Mouse (Mus musculus): ENCODE measurements around the gene Grip2. TPM values are rescaled to one million over a fixed set of nuclear protein-coding genes. Genes with fewer than 3 reads are reported as not detected.

Grip2 gene
- polyA plus RNA-seq, 1 experiment, result not detected

GRCm38 (mm10) chr6:91720588-91721214 is 106.3 kb downstream of the Grip2 start:
- no peak for TF ChIP-seq POLR2A (IDR thresholded peaks at IDR 0.05; ENCODE audit: borderline replicate concordance, low read depth, low read length)
- TF ChIP-seq CTCF (IDR thresholded peaks at IDR 0.05; ENCODE audit: low read depth, low read length), result no peak
- no peak overlapping the region for H3K27ac ChIP-seq (ENCODE audit: insufficient read depth, low read depth, low read length)

GRCm38 (mm10) chr6:91719865-91720533 is 107.1 kb downstream of the Grip2 start:
- Histone ChIP-seq H3K4me1 (ENCODE audit: control insufficient read depth, insufficient read depth, low read length) (peaks cover 42% of the 10 kb centered on the region), H3K27ac (ENCODE audit: insufficient read depth, low read depth, low read length) (peak overlapping the region; percentile 21), H3K4me3 (ENCODE audit: insufficient read depth, low read length) (no peak overlapping the region)
- TF ChIP-seq CTCF (IDR thresholded peaks at IDR 0.05; ENCODE audit: low read depth, low read length) (no peak), POLR2A (IDR thresholded peaks at IDR 0.05; ENCODE audit: borderline replicate concordance, low read depth, low read length) (no peak)

More at GRCm38 (mm10) chr6:91720588-91721214, 106.3 kb downstream of the Grip2 start:
- H3K4me3 ChIP-seq (ENCODE audit: insufficient read depth, low read length), result no peak overlapping the region
- H3K4me1 ChIP-seq (ENCODE audit: control insufficient read depth, insufficient read depth, low read length), result peaks cover 36% of the 10 kb centered on the region

- peak overlapping the region; percentile 21 for H3K27ac ChIP-seq (ENCODE audit: insufficient read depth, low read depth, low read length)
- H3K4me3 ChIP-seq (ENCODE audit: insufficient read depth, low read length), result no peak overlapping the region
- TF ChIP-seq CTCF (IDR thresholded peaks at IDR 0.05; ENCODE audit: low read depth, low read length) (no peak), POLR2A (IDR thresholded peaks at IDR 0.05; ENCODE audit: borderline replicate concordance, low read depth, low read length) (no peak)
- H3K4me1 ChIP-seq (ENCODE audit: control insufficient read depth, insufficient read depth, low read length), result peaks cover 50% of the 10 kb centered on the region
Measured at GRCm38 (mm10) chr6:91719042-91719747, 107.9 kb downstream of the Grip2 start.

GRCm38 (mm10) chr6:91718603-91719002 is 108.4 kb downstream of the Grip2 start:
- no peak for TF ChIP-seq CTCF (IDR thresholded peaks at IDR 0.05; ENCODE audit: low read depth, low read length)
- no peak for TF ChIP-seq POLR2A (IDR thresholded peaks at IDR 0.05; ENCODE audit: borderline replicate concordance, low read depth, low read length)
- H3K4me3 ChIP-seq (ENCODE audit: insufficient read depth, low read length), result no peak overlapping the region
- H3K4me1 ChIP-seq (ENCODE audit: control insufficient read depth, insufficient read depth, low read length), result peaks cover 56% of the 10 kb centered on the region
- peak overlapping the region; percentile 21 for H3K27ac ChIP-seq (ENCODE audit: insufficient read depth, low read depth, low read length)

GRCm38 (mm10) chr6:91718067-91718466 is 109.0 kb downstream of the Grip2 start:
- H3K4me1 ChIP-seq (ENCODE audit: control insufficient read depth, insufficient read depth, low read length), result peaks cover 61% of the 10 kb centered on the region
- peak overlapping the region; percentile 21 for H3K27ac ChIP-seq (ENCODE audit: insufficient read depth, low read depth, low read length)
- TF ChIP-seq POLR2A (IDR thresholded peaks at IDR 0.05; ENCODE audit: borderline replicate concordance, low read depth, low read length) (no peak), CTCF (IDR thresholded peaks at IDR 0.05; ENCODE audit: low read depth, low read length) (no peak)
- no peak overlapping the region for H3K4me3 ChIP-seq (ENCODE audit: insufficient read depth, low read length)

GRCm38 (mm10) chr6:91715988-91716810 is 110.9 kb downstream of the Grip2 start:
- Histone ChIP-seq H3K4me1 (ENCODE audit: control insufficient read depth, insufficient read depth, low read length) (peaks cover 76% of the 10 kb centered on the region), H3K4me3 (ENCODE audit: insufficient read depth, low read length) (no peak overlapping the region), H3K27ac (ENCODE audit: insufficient read depth, low read depth, low read length) (peak overlapping the region; percentile 100)
- TF ChIP-seq POLR2A (IDR thresholded peaks at IDR 0.05; ENCODE audit: borderline replicate concordance, low read depth, low read length) (no peak), CTCF (IDR thresholded peaks at IDR 0.05; ENCODE audit: low read depth, low read length) (no peak)

GRCm38 (mm10) chr6:91715023-91715422 is 112.0 kb downstream of the Grip2 start:
- H3K4me1 ChIP-seq (ENCODE audit: control insufficient read depth, insufficient read depth, low read length), result peaks cover 87% of the 10 kb centered on the region
- no peak overlapping the region for H3K4me3 ChIP-seq (ENCODE audit: insufficient read depth, low read length)
- TF ChIP-seq POLR2A (IDR thresholded peaks at IDR 0.05; ENCODE audit: borderline replicate concordance, low read depth, low read length), result no peak
- TF ChIP-seq CTCF (IDR thresholded peaks at IDR 0.05; ENCODE audit: low read depth, low read length), result no peak
- H3K27ac ChIP-seq (ENCODE audit: insufficient read depth, low read depth, low read length), result peak overlapping the region; percentile 100

- Histone ChIP-seq H3K4me1 (ENCODE audit: control insufficient read depth, insufficient read depth, low read length) (peaks cover 82% of the 10 kb centered on the region), H3K27ac (ENCODE audit: insufficient read depth, low read depth, low read length) (peak overlapping the region; percentile 100), H3K4me3 (ENCODE audit: insufficient read depth, low read length) (peak overlapping the region; percentile 33)
- TF ChIP-seq CTCF (IDR thresholded peaks at IDR 0.05; ENCODE audit: low read depth, low read length) (no peak), POLR2A (IDR thresholded peaks at IDR 0.05; ENCODE audit: borderline replicate concordance, low read depth, low read length) (no peak)
Measured at GRCm38 (mm10) chr6:91713370-91713896, 113.6 kb downstream of the Grip2 start.

GRCm38 (mm10) chr6:91712855-91713331 is 114.2 kb downstream of the Grip2 start:
- H3K4me1 ChIP-seq (ENCODE audit: control insufficient read depth, insufficient read depth, low read length), result peaks cover 76% of the 10 kb centered on the region
- peak overlapping the region; percentile 100 for H3K27ac ChIP-seq (ENCODE audit: insufficient read depth, low read depth, low read length)
- H3K4me3 ChIP-seq (ENCODE audit: insufficient read depth, low read length), result peak overlapping the region; percentile 33
- TF ChIP-seq POLR2A (IDR thresholded peaks at IDR 0.05; ENCODE audit: borderline replicate concordance, low read depth, low read length) (no peak), CTCF (IDR thresholded peaks at IDR 0.05; ENCODE audit: low read depth, low read length) (no peak)

Measured in bone marrow macrophage, adult 2 months (primary cell).